Mouse (Mus musculus) kidney, postnatal 4 days (tissue): ENCODE results near the gene Uqcr11.
A peak's percentile ranks its signal among the peaks of the same experiment; 100 is the strongest.

ENCODE experiments used
- DNase-seq, 2 experiments: peaks; one replicate each; pipeline ENCODE4 v3.0.0; 2021; ENCODE audit warnings: mixed read lengths in 2 of 2

Gene Uqcr11

DNA sequence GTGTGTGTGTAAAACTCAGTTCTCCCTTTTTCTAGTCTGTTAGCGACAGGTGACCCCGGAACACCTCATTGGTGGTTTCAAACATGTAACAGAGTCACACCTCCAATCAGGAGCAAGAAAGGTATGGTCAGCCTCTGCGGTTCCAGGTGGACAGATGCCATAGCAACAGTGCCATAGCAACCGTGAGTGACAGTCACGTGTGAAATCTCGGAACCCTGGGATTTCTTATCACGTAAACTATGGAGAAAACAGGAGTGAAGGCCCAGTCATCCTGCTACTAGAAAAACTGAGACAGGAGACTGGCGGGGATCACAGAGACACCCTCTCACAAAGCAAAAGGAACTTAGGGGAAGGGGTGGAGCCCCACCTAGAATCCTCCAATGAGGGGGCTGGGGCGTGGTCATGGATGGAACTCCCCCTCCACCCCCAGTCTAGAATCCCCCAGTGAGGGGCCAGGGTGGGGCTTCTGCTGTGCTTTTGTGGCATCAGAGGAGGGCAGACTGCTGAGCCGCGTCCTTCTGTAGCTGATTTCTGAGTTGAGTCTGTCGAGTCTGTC is 35.1 kb downstream of the Uqcr11 start:
- DNase-seq = peak; percentile 76 to 78

DNA sequence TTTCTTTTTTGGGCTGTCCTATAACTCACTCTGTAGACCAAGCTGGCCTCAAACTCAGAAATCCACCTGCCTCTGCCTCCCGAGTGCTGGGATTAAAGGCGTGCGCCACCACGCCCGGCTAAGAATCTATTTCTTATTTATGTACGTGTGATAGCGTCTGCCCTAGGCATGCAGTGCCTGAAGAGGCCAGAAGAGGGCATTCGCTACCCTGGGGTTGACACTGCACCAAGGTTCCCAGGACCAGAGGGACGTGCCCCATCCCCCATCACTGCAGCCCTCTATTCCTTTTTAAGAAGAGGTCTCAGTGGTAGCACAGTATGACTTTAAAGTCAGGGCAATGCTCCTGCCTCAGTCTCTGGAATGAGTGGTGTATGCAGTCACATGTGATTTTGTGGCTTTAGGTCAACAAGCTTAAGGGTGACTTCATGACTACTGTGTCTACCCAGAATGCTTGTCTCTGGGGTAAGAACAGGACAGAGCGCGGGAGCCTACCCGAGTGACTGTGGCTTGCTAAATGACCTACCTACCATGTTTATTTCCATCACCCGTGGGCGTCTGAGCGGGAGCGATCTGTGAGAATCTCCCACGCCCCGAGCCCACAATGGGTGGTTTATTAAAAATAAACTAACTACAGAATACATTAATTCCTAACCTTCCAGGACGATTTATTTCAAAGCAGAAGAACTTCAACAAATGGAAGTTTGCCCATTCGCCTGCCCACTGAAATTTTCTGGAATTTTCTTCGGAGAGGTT is 36.5 kb downstream of the Uqcr11 start:
- no peak for DNase-seq

DNA sequence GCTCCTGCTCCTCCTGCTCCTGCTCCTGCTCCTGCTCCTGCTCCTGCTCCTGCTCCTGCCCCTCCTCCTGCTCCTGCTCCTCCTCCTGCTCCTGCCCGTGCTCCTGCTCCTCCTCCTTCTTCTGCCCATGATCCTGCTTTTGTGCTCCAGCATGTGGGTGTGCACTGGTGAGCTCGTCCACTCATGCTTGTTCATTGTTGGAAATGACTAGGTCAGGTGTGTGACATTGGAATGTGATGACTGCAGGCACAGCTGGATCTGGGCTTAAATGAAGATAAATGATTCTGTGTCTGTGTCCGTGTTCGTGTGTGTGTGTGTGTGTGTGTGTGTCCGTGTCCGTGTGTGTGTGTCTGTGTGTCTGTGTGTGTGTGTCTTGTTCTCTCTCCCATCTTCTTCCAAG is 38.2 kb downstream of the Uqcr11 start:
- DNase-seq = no peak

DNA sequence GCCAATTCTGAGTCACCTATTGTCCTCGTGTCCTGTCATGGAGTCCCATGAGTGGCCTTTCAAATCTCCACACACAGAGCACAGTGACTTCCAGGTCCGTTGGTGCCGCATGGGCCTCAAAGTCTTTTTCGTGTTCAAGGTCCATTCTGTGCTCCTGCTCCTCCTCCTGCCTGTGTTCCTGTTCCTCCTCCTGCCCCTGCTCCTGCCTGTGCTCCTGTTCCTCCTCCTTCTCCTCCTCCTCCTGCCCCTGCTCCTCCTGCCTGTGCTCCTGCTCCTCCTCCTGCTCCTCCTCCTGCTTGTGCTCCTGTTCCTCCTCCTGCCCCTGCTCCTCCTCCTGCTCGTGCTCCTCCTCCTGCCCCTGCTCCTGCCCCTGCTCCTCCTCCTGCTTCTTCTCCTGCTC is 38.7 kb downstream of the Uqcr11 start:
- DNase-seq = no peak

DNA sequence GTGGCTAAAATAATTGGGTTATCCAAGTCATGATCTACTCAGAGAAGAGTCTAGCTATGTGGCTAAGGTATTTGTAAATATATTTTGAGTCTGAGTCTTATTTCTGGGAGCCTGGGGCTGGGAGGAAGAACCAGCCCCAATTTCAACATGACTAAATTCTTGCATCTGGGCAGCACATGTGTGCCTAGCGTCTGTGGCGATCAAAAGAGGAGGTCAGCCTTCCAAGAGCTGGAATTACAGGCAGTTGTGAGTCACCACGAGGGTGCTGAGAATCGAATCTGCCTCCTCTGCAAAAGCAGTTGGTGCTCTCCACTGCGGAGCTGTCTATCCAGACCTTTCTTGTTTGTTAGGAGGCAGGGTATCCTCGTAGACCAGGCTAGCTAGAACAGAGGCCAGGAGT is 40.9 kb downstream of the Uqcr11 start:
- DNase-seq = no peak

DNA sequence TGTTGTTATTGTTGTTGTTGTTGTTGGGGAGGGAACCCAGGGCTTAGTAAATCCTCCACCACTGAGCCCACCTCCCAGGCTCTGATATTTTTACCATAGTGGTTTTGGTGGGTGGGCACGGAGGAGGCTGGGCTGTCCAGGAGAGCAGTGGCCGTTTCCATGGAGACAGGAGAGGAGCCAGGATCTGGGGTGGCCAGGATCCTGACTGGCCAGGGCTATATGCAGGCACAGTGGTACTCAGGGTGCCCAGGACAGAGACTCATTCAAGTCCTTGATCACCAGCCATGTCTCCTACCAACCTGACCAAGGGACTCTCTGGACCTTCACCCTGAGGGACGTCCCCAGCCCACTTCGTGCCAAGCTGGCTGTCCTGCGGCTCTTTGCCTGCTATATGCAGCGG is 42.9 kb downstream of the Uqcr11 start:
- no peak for DNase-seq

DNA sequence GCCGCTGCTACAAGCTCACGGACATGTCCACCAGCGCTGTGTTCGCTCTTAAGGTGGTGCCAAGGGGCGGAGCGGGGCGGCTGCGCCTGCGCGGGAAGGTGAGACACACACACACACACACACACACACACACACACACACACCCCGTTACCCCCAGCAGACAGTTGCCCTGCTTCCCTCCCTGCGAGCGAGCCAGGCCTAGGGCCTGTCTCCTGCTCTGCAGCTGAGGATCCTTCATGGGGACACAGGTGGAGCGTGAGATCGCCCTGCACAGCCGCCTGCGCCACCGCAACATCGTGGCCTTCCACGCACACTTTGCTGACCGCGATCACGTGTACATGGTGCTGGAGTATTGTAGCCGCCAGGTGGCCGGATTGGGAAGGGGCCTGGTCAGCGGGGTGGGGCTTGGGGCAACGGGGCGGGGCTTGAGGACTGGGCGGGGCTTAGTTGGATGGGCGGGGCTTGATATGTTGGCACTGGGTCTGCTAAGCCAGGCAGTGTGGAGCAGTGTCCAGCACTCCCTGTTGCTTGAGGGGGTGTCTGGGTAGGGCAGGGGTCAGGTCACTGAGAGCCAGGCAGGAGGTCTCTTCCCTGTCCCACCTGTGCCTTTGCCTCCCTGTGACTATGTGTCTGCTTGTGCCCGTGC is 48.5 kb downstream of the Uqcr11 start:
- peak; percentile 73 to 77 for DNase-seq

DNA sequence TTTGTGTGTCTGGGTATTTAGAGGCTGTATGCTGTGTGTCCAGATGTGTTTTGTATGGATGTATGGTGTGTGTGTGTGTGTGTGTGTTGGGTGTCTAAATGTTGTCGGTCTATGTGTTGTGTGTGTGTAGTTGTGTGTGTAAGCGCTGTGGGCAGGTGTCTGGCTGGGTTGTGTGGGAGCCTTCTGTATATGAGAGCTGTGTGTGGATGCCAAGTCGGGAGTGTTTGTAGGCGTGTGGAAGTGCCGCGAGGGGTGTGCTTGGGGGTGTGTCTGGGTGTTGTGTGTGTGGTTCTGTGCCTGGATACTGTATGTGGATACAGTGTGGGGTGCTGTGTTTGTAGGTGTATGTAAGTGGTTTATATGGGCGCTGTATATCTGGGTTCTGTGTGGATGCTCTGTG is 49.3 kb downstream of the Uqcr11 start:
- no peak for DNase-seq

DNA sequence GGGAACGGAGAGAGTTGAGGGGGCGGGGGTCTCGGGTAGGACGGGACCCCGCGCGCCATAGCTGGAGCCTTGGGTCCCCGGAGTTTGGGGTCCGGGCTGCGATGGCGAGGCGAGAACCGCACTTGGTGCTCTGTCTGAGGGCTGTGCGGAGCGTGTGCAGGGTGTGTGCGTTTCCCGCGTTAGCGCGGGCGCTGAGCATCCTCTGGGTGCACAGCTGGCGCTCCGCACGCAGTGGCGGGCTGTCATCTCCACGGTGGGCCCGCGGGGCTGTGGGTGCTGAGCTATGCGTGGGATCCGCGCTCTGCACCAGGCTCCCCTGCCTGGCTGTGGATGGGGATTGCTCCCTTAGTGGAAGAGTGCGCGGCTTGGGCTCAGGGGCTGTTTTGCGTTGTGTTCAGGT is 49.9 kb downstream of the Uqcr11 start:
- DNase-seq = no peak

DNA sequence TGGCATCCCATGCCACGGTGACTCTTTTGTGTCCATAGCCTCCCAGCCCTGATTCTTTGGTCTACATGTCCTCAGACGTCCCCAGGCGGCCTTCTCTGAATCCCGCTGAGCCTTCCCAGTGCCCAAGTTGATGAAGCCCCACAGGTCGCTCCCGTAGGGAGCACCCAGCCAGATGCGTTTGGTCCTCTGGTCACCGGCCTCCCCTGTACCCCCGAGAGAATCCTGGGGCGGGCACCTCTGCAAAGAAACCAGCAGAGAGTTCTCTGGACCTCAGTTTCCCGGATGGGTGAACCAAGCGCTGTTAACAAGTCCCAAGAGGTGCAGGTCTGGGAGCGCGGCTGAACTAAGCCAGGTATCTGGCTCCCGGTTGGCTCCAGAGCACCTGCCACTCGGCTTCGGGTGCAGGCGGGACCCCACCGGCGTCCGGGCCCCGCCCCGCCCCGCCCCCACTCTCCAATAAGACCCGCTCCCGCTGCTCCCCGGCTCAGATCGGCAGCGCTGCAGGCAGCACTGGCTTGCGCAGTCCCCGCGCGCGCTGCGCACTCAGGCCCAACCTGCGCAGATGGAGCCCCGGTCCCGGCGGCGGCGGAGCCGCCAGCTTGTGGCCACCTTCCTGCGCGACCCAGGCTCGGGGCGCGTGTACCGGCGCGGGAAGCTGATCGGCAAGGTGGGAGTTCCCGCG is 50.5 kb downstream of the Uqcr11 start, which contains the start of gene Plk5:
Plk5 (plus strand) TSS at position 459 of the 682 bp plus-strand sequence.
- peak in 1 of 2 experiments; percentile 51 for DNase-seq

DNA sequence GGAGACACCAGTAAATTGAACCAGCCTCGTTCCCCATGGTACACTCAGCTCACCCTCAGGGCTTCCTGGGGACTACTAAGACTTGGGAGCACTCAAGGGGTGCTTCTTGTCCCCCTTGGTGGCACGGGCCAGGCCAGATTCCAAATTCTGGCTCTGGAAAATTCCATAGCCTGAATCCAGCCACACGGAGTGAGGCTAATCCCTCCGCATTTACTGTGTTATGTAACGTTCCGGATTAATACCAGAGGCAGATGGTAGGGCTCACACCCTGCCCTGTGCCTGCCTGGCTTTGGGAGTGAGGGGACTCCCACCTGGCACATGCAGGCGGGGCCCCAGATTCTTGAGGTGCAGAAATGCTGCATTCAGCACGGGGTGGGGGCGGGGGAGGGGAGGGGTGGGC is 51.2 kb downstream of the Uqcr11 start:
- DNase-seq = no peak
